Mouse (Mus musculus) liver, adult 2 months (tissue): ENCODE data around the gene Chrm1. TPM values are rescaled to one million over a fixed set of nuclear protein-coding genes. Genes with fewer than 3 reads are reported as not detected.

ENCODE experiments used
- DNase-seq: peaks from one replicate; pipeline ENCODE4 v3.0.0-alpha.2; 2011; ENCODE audit warnings: low read depth, low spot score; ENCODE audit errors: extremely low read depth
- H3K27ac ChIP-seq: fragments of 200-500 bp; replicated peaks from 2 replicates; pipeline ENCODE4 v1.5.1; 2012; ENCODE audit warnings: low read depth, mild to moderate bottlenecking, control low read depth, inconsistent platforms, low read length; ENCODE audit not compliant: insufficient read depth
- H3K27me3 ChIP-seq: fragments of 200-500 bp; 2 replicates; pipeline ENCODE4 v1.6.1; 2012; ENCODE audit warnings: mild to moderate bottlenecking, moderate library complexity, low read length, inconsistent platforms; ENCODE audit not compliant: control insufficient read depth, insufficient read depth
- H3K36me3 ChIP-seq: fragments of 200-500 bp; 2 replicates; pipeline ENCODE4 v1.6.1; 2012; ENCODE audit warnings: low read length, inconsistent platforms; ENCODE audit not compliant: control insufficient read depth, insufficient read depth
- H3K4me1 ChIP-seq: fragments of 200-500 bp; 2 replicates; pipeline ENCODE4 v1.6.1; 2011; ENCODE audit warnings: low read length; ENCODE audit not compliant: control insufficient read depth, insufficient read depth
- H3K4me3 ChIP-seq: fragments of 200-500 bp; 2 replicates; pipeline ENCODE4 v1.5.1; 2011; ENCODE audit warnings: low read depth, mild to moderate bottlenecking, control low read depth, low read length, moderate library complexity; ENCODE audit not compliant: insufficient read depth
- H3K79me2 ChIP-seq: fragments of 200-500 bp; 2 replicates; pipeline ENCODE4 v1.6.1; 2012; ENCODE audit warnings: inconsistent platforms, mild to moderate bottlenecking, low read length, moderate library complexity; ENCODE audit not compliant: control insufficient read depth, insufficient read depth
- H3K9ac ChIP-seq: fragments of 200-500 bp; 2 replicates; pipeline ENCODE4 v1.6.1; 2012; ENCODE audit warnings: low read depth, mild to moderate bottlenecking, control low read depth, inconsistent platforms, low read length
- CTCF ChIP-seq: fragments of 200-500 bp; IDR thresholded peaks from 2 replicates; pipeline ENCODE4 v1.5.1; 2011; ENCODE audit warnings: low read depth, low read length, control low read depth
- POLR2A ChIP-seq: fragments of 200-500 bp; IDR thresholded peaks from 2 replicates; pipeline ENCODE4 v1.6.1; 2011; ENCODE audit warnings: low read length, control low read depth; ENCODE audit not compliant: insufficient read depth; ENCODE audit errors: extremely low read depth
- WGBS: fragments of 180-500 bp; shearing (Covaris S2); methylation state at CpG from one replicate; pipeline ENCODE4 v1.1.7; 2018; 5-methylcytosine and 5-hydroxymethylcytosine counted together
- polyA plus RNA-seq: library from polyadenylated mRNA; depleted of rRNA; stranded (reverse); fragments of >200 nt; gene quantifications from 2 replicates; pipeline ENCODE4 v1.2.3, GENCODE M21; 2012; rRNA removed
- total RNA-seq: library from RNA; depleted of rRNA; stranded (reverse); fragments of >200 nt; gene quantifications from 2 replicates; pipeline ENCODE4 v1.2.3, GENCODE M21; 2014; rRNA removed

The Chrm1 gene
- 0.07 and 0.46 TPM in 2 replicates for total RNA-seq
- 0.36 and 0.50 TPM in 2 replicates for polyA plus RNA-seq

GRCm38 (mm10) chr19:8663360-8663839, at the start of gene Chrm1:
TSS of gene Chrm1 (plus strand) at chr19:8663789.
- Histone ChIP-seq H3K36me3 (no peaks in the 10 kb centered on the region), H3K9ac (no peak within 1 kb of the TSS), H3K27ac (no peak within 1 kb of the TSS), H3K4me1 (0 out of 2 replicates have a peak, but pooled peaks cover 2% of the 10 kb centered on the region), H3K27me3 (peaks cover 6% of the 10 kb centered on the region), H3K79me2 (no peaks in the 10 kb centered on the region), H3K4me3 (no peak within 1 kb of the TSS)
- no peak for TF ChIP-seq POLR2A
- TF ChIP-seq CTCF = no peak
- WGBS = 74% methylated on average over 9 of the region's 9 CpGs
- DNase-seq = no peak

- TF ChIP-seq CTCF = no peak
- TF ChIP-seq POLR2A = no peak
- Histone ChIP-seq H3K79me2 (no peaks in the 10 kb centered on the region), H3K27ac (no peak overlapping the region), H3K9ac (no peak overlapping the region), H3K4me1 (peaks cover 17% of the 10 kb centered on the region), H3K36me3 (no peaks in the 10 kb centered on the region), H3K4me3 (no peak overlapping the region), H3K27me3 (no peaks in the 10 kb centered on the region)
- WGBS = 73% methylated on average over 2 of the region's 2 CpGs
- no peak for DNase-seq
These were observed 49.2 kb upstream of the Chrm1 start for GRCm38 (mm10) chr19:8614343-8614742.

- H3K27me3 ChIP-seq = no peaks in the 10 kb centered on the region
- H3K27ac ChIP-seq = no peak overlapping the region
- TF ChIP-seq CTCF = no peak
- TF ChIP-seq POLR2A = no peak
- H3K9ac ChIP-seq = no peak overlapping the region
- no peak overlapping the region for H3K4me3 ChIP-seq
- DNase-seq = peak; percentile 94
- H3K36me3 ChIP-seq = no peaks in the 10 kb centered on the region
- WGBS = 11% methylated on average over 4 of the region's 4 CpGs
- peaks cover 13% of the 10 kb centered on the region for H3K4me1 ChIP-seq
- H3K79me2 ChIP-seq = no peaks in the 10 kb centered on the region
These were observed 47.3 kb upstream of the Chrm1 start for GRCm38 (mm10) chr19:8616314-8616713.

- H3K4me1 ChIP-seq = peaks cover 3% of the 10 kb centered on the region
- no peaks in the 10 kb centered on the region for H3K27me3 ChIP-seq
- WGBS = 64% methylated on average over 7 of the region's 7 CpGs
- no peak within 1 kb of the TSS for H3K27ac ChIP-seq
- no peak within 1 kb of the TSS for H3K9ac ChIP-seq
- DNase-seq = no peak
- no peak for TF ChIP-seq CTCF
- TF ChIP-seq POLR2A = no peak
- no peaks in the 10 kb centered on the region for H3K36me3 ChIP-seq
- H3K4me3 ChIP-seq = no peak within 1 kb of the TSS
- no peaks in the 10 kb centered on the region for H3K79me2 ChIP-seq
These were observed 45.7 kb upstream of the Chrm1 start, which contains the start of gene Slc22a6 for GRCm38 (mm10) chr19:8617904-8618303. TSS of gene Slc22a6 (plus strand) at chr19:8618039.

- H3K4me3 ChIP-seq = no peak overlapping the region
- no peak overlapping the region for H3K9ac ChIP-seq
- H3K27ac ChIP-seq = no peak overlapping the region
- H3K4me1 ChIP-seq = no peaks in the 10 kb centered on the region
- WGBS = 92% methylated on average over 7 of the region's 7 CpGs
- H3K36me3 ChIP-seq = no peaks in the 10 kb centered on the region
- no peak for TF ChIP-seq POLR2A
- TF ChIP-seq CTCF = no peak
- no peak for DNase-seq
- H3K79me2 ChIP-seq = no peaks in the 10 kb centered on the region
- H3K27me3 ChIP-seq = no peaks in the 10 kb centered on the region
These were observed 42.5 kb upstream of the Chrm1 start for GRCm38 (mm10) chr19:8621098-8621497.

- peaks cover 17% of the 10 kb centered on the region for H3K4me1 ChIP-seq
These were observed 33.3 kb upstream of the Chrm1 start for GRCm38 (mm10) chr19:8630249-8630648.

More at GRCm38 (mm10) chr19:8630249-8630648, 33.3 kb upstream of the Chrm1 start:
- no peaks in the 10 kb centered on the region for H3K79me2 ChIP-seq
- H3K27ac ChIP-seq = peak overlapping the region; percentile 94
- H3K36me3 ChIP-seq = no peaks in the 10 kb centered on the region
- TF ChIP-seq POLR2A = no peak
- TF ChIP-seq CTCF = peak; percentile 73
- no peak overlapping the region for H3K4me3 ChIP-seq
- no peaks in the 10 kb centered on the region for H3K27me3 ChIP-seq
- 24% methylated on average over 2 of the region's 2 CpGs for WGBS
- H3K9ac ChIP-seq = no peak overlapping the region
- peak; percentile 97 for DNase-seq
